Comparison of ENCODE assay signal across 10 mouse cellular contexts in the genomic region with DNA sequence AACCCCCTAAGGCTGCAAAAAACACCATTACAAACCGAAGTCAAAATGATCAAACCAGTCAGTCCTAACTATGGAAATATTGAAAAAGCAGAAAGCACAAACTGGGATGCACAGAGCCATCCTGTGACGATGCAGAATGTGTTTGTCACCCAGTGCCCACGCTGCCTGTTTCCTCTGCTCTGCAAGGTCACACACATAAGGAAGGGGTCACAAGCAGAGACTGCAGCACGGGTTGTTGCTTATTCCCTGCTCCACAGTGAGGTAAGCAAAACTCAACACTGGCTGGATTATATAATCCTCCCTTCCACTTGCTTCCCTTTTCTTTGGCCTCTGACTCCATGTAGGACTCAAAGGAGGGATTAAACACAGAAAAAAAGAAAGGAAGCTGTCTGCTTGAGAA. TPM values are rescaled to one million over a fixed set of nuclear protein-coding genes. Genes with fewer than 3 reads are reported as not detected.
DNase-seq lines count a peak whose midpoint lies in the region; ATAC-seq and TF ChIP-seq lines count a peak whose summit lies in the region.
"Had no signal": no experiment of that assay in that cellular context is flagged by ENCODE, and none has a peak within 500 bp of the region (broad histone marks: within the 10 kb centered on the region; RNA-seq: fewer than 3 reads in every experiment).

No protein-coding gene starts in this region.

- no peak overlapping the region for H3K9ac ChIP-seq in intestine, embryonic 15.5 days
- no peak overlapping the region for H3K9ac ChIP-seq in intestine, embryonic 16.5 days (ENCODE audit: low read depth, low read length)
- no peak overlapping the region for H3K9ac ChIP-seq in liver, embryonic 14.5 days (replicated peaks)

- no peak overlapping the region for H3K4me3 ChIP-seq in intestine, embryonic 15.5 days (replicated peaks)
- no peak overlapping the region for H3K4me3 ChIP-seq in intestine, embryonic 16.5 days (ENCODE audit: low read length)
- no peak overlapping the region for H3K4me3 ChIP-seq in liver, embryonic 14.5 days (ENCODE audit: insufficient read depth in 1 of 2, low read depth in 2 of 2, low read length in 2 of 2)

- no peaks in the 10 kb centered on the region for H3K9me3 ChIP-seq in intestine, embryonic 15.5 days
- no peaks in the 10 kb centered on the region for H3K9me3 ChIP-seq in intestine, embryonic 16.5 days (ENCODE audit: control insufficient read depth, low read length)
- no peaks in the 10 kb centered on the region for H3K9me3 ChIP-seq in liver, embryonic 14.5 days (ENCODE audit: control insufficient read depth, low read length)

- no peak overlapping the region for H3K27ac ChIP-seq in intestine, embryonic 15.5 days
- H3K27ac ChIP-seq in intestine, embryonic 16.5 days (ENCODE audit: low read length), result no peak overlapping the region
- no peak overlapping the region for H3K27ac ChIP-seq in liver, embryonic 14.5 days

- TF ChIP-seq EP300 in liver, embryonic 14.5 days (IDR thresholded peaks at IDR 0.05; ENCODE audit: low read depth), result no peak

- DNase-seq in cerebellum, adult 9-11 months, result peak; percentile 58
- DNase-seq in cerebellum, adult 11 months, result no peak
- peak; percentile 60 for DNase-seq in 416B (ENCODE audit: low read depth)
- no peak for DNase-seq in liver, embryonic 14.5 days (ENCODE audit: low read depth in 3 of 3, low spot score in 3 of 3)
- no peak for DNase-seq in thymus, postnatal 4 days
- DNase-seq in thymus, postnatal 14 days, result no peak
- DNase-seq: layer of hippocampus, adult 9-11 months; right cerebral cortex, postnatal 4 days had no signal

- no peak for ATAC-seq in intestine, embryonic 15.5 days
- no peak for ATAC-seq in intestine, embryonic 16.5 days
- ATAC-seq in liver, embryonic 14.5 days (ENCODE audit: insufficient read depth), result no peak

- no peaks in the 10 kb centered on the region for H3K27me3 ChIP-seq in intestine, embryonic 15.5 days (replicated peaks)
- H3K27me3 ChIP-seq in intestine, embryonic 16.5 days (replicated peaks; ENCODE audit: control insufficient read depth, insufficient read depth, low read length), result no peaks in the 10 kb centered on the region
- H3K27me3 ChIP-seq in liver, embryonic 14.5 days (ENCODE audit: control insufficient read depth, insufficient read depth, low read length), result no peaks in the 10 kb centered on the region

- H3K4me1 ChIP-seq in intestine, embryonic 15.5 days (replicated peaks), result peaks cover 18% of the 10 kb centered on the region
- H3K4me1 ChIP-seq in intestine, embryonic 16.5 days (ENCODE audit: control insufficient read depth, insufficient read depth, low read length), result peaks cover 25% of the 10 kb centered on the region
- peaks cover 35% of the 10 kb centered on the region in 2 experiments for H3K4me1 ChIP-seq in liver, embryonic 14.5 days (replicated peaks; ENCODE audit: control insufficient read depth in 2 of 2, insufficient read depth in 2 of 2, low read length in 1 of 2)

- 73% methylated on average over 4 of the region's 4 CpGs for WGBS in intestine, embryonic 15.5 days
- 77% methylated on average over 4 of the region's 4 CpGs for WGBS in intestine, embryonic 16.5 days
- 40% methylated on average over 4 of the region's 4 CpGs for WGBS in liver, embryonic 14.5 days (ENCODE audit: insufficient replicate concordance)

- no peak for TF ChIP-seq CTCF in liver, embryonic 14.5 days (IDR thresholded peaks at IDR 0.05; ENCODE audit: low read depth)

- peaks cover 6% of the 10 kb centered on the region; the same call in 1 of the 2 replicates for H3K36me3 ChIP-seq in intestine, embryonic 15.5 days
- H3K36me3 ChIP-seq in intestine, embryonic 16.5 days (ENCODE audit: control insufficient read depth, insufficient read depth, low read length), result 0 out of 2 replicates have a peak, but pooled peaks cover 2% of the 10 kb centered on the region
- H3K36me3 ChIP-seq in liver, embryonic 14.5 days (replicated peaks; ENCODE audit: control insufficient read depth, insufficient read depth, low read depth), result peaks cover 25% of the 10 kb centered on the region

- H3K4me2 ChIP-seq in intestine, embryonic 15.5 days (replicated peaks), result 0 out of 2 replicates have a peak overlapping the region, but pooled peaks have one; percentile 7
- no peak overlapping the region for H3K4me2 ChIP-seq in intestine, embryonic 16.5 days (ENCODE audit: low read depth, low read length)
- peak overlapping the region; percentile 84 for H3K4me2 ChIP-seq in liver, embryonic 14.5 days (ENCODE audit: low read depth)

RNA-seq across cellular contexts. Expression of gene Itm2b, which starts 3.5 kb away (rescaled TPM):
- polyA plus RNA-seq in intestine, embryonic 15.5 days (2015; fragmentation: Nextera tagmentation; extraction: Ambion mirVana), result 668 and 678 TPM in 2 replicates
- 702 and 717 TPM in 2 replicates for polyA plus RNA-seq in intestine, embryonic 16.5 days (2015; fragmentation: Nextera tagmentation; extraction: Ambion mirVana)
- 203 and 206 TPM in 2 replicates for polyA plus RNA-seq in liver, embryonic 14.5 days (2012; rRNA removed)
- 396 and 431 TPM in 2 replicates for polyA plus RNA-seq in liver, embryonic 14.5 days (2014; fragmentation: Nextera tagmentation; extraction: Ambion mirVana)

RNA-seq across cellular contexts. Expression of gene Rb1, which starts 55.9 kb away (rescaled TPM):
- 18.4 and 24.8 TPM in 2 replicates for polyA plus RNA-seq in intestine, embryonic 15.5 days (2015; fragmentation: Nextera tagmentation; extraction: Ambion mirVana)
- polyA plus RNA-seq in intestine, embryonic 16.5 days (2015; fragmentation: Nextera tagmentation; extraction: Ambion mirVana), result 13.0 and 14.9 TPM in 2 replicates
- 11.6 and 15.4 TPM in 2 replicates for polyA plus RNA-seq in liver, embryonic 14.5 days (2012; rRNA removed)
- 22.1 and 30.2 TPM in 2 replicates for polyA plus RNA-seq in liver, embryonic 14.5 days (2014; fragmentation: Nextera tagmentation; extraction: Ambion mirVana)

Comparison
In these comparisons a context has a peak if more than half of its experiments do, and no peak if none do; other contexts are left out.
1. DNase-seq: peak in cerebellum, adult 9-11 months (single experiment) and 416B (single experiment); none in cerebellum, adult 11 months (single experiment), liver, embryonic 14.5 days (0 of 3), thymus, postnatal 4 days (single experiment) and thymus, postnatal 14 days (single experiment).